Mouse (Mus musculus) cerebellum, adult 9-10 months (tissue): ENCODE measurements at regions not wholly inside any gene's neighbourhood (a gene's known extent, or its start where the extent isn't known, plus 50 kb on each side); places are given as distances from the start of the nearest gene placed in this dataset.

Experiments
- DNase-seq: peaks from one replicate; pipeline ENCODE4 v3.0.0; 2022

GRCm38 (mm10) chr11:117036977-117037376, 78.0 kb upstream of the Sec14l1 start:
- no peak for DNase-seq

GRCm38 (mm10) chr11:117038282-117039106, 76.5 kb upstream of the Sec14l1 start:
- DNase-seq: no peak

- DNase-seq: no peak
These were observed 74.1 kb upstream of the Sec14l1 start for GRCm38 (mm10) chr11:117040829-117041228.

- DNase-seq: no peak
These were observed 72.6 kb upstream of the Sec14l1 start for GRCm38 (mm10) chr11:117042336-117042735.

- DNase-seq: peak; percentile 63
These were observed 71.4 kb upstream of the Sec14l1 start for GRCm38 (mm10) chr11:117043524-117043923.

GRCm38 (mm10) chr11:117044731-117045130, 70.2 kb upstream of the Sec14l1 start:
- DNase-seq: no peak

GRCm38 (mm10) chr11:117046636-117047035, 68.3 kb upstream of the Sec14l1 start:
- DNase-seq: no peak

GRCm38 (mm10) chr11:117047172-117047950, 67.6 kb upstream of the Sec14l1 start:
- no peak for DNase-seq

GRCm38 (mm10) chr11:117048911-117049310, 66.1 kb upstream of the Sec14l1 start:
- DNase-seq: no peak

GRCm38 (mm10) chr11:117050788-117051187, 64.2 kb upstream of the Sec14l1 start:
- no peak for DNase-seq

GRCm38 (mm10) chr11:117056958-117057357, 58.0 kb upstream of the Sec14l1 start:
- peak; percentile 88 for DNase-seq

GRCm38 (mm10) chr11:117057451-117057850, 57.5 kb upstream of the Sec14l1 start:
- DNase-seq: peak; percentile 63

- no peak for DNase-seq
These were observed 55.8 kb upstream of the Sec14l1 start for GRCm38 (mm10) chr11:117059120-117059519.

- DNase-seq: no peak
These were observed 54.8 kb upstream of the Sec14l1 start for GRCm38 (mm10) chr11:117059981-117060705.

GRCm38 (mm10) chr11:117060706-117061337, 54.1 kb upstream of the Sec14l1 start:
- DNase-seq: no peak

GRCm38 (mm10) chr11:117062772-117063499, 52.0 kb upstream of the Sec14l1 start:
- DNase-seq: no peak
